10 mouse cellular contexts compared by ENCODE assay signal in genomic region chr11:95875804-95876203, GRCm38 (mm10). TPM values are rescaled to one million over a fixed set of nuclear protein-coding genes. Genes with fewer than 3 reads are reported as not detected.
DNase-seq lines count a peak whose midpoint lies in the region; ATAC-seq and TF ChIP-seq lines count a peak whose summit lies in the region.
"Had no signal": no experiment of that assay in that cellular context is flagged by ENCODE, and none has a peak within 500 bp of the region (broad histone marks: within the 10 kb centered on the region; RNA-seq: fewer than 3 reads in every experiment).

No protein-coding gene starts in this region.

- peaks cover 0 to 2% of the 10 kb centered on the region in 2 experiments; a peak in 1 of 4 replicates for H3K4me1 ChIP-seq in ES-E14 (ENCODE audit: control insufficient read depth in 2 of 2, insufficient read depth in 2 of 2, low read length in 2 of 2, poor library complexity in 1 of 2)
- H3K4me1 ChIP-seq: liver, embryonic 15.5 days had no signal

- DNase-seq in kidney, postnatal 4 days = peak; percentile 12 to 41
- no peak for DNase-seq in kidney, adult 18-20 months
- DNase-seq in ES-E14 (ENCODE audit: low read depth, low spot score) = peak; percentile 56
- no peak for DNase-seq in ovary, adult 18-20 months (ENCODE audit: low spot score)
- DNase-seq in heart, adult 11 months = no peak
- no peak for DNase-seq in spleen, adult 12 weeks (ENCODE audit: low spot score)
- DNase-seq: gastrocnemius, postnatal 25 days had no signal

- peak overlapping the region; percentile 32 to 35 for H3K4me3 ChIP-seq in ES-E14 (ENCODE audit: insufficient read depth in 1 of 2, low read depth in 1 of 2, low read length in 2 of 2, poor library complexity in 1 of 2, severe bottlenecking in 1 of 2)
- H3K4me3 ChIP-seq: liver, embryonic 15.5 days had no signal

- H3K27ac ChIP-seq in ES-E14 (ENCODE audit: insufficient read depth, low read depth, low read length, poor library complexity, severe bottlenecking) = no peak overlapping the region
- H3K27ac ChIP-seq: liver, embryonic 15.5 days had no signal

- in situ Hi-C loops in ES-E14 (cut with MboI; ENCODE audit: low sequenced_read_pairs in 2 of 2, unreplicated experiment in 2 of 2) = no loop called here

- ATAC-seq in erythroblast, adult 5-6 weeks (replicated peaks; ENCODE audit: low FRiP score, poor library complexity, severe bottlenecking) = peak; percentile 9; the same call in 1 of the 2 replicates
- ATAC-seq in monocyte, adult 5-6 weeks (replicated peaks; ENCODE audit: insufficient number of reproducible peaks, low FRiP score, low TSS enrichment, poor library complexity, severe bottlenecking) = peak; percentile 48; the same call in 1 of the 2 replicates

- no peaks in the 10 kb centered on the region for H3K36me3 ChIP-seq in ES-E14 (ENCODE audit: control insufficient read depth, insufficient read depth, low read length, poor library complexity, severe bottlenecking)
- H3K36me3 ChIP-seq: liver, embryonic 15.5 days had no signal

- no peaks in the 10 kb centered on the region for H3K9me3 ChIP-seq in ES-E14 (ENCODE audit: control insufficient read depth, insufficient read depth, low read depth, low read length)
- H3K9me3 ChIP-seq: liver, embryonic 15.5 days had no signal

- H3K9ac ChIP-seq in ES-E14 (ENCODE audit: insufficient read depth, low read depth, low read length, poor library complexity, severe bottlenecking) = peak overlapping the region; percentile 42
- H3K9ac ChIP-seq: liver, embryonic 15.5 days had no signal

TF ChIP-seq in ES-E14, 5 proteins besides CTCF, POLR2A, EP300 and RAD21:
- peak; percentile 74; the same call in 1 of the 2 replicates for TF ChIP-seq CHD2 (IDR thresholded peaks at IDR 0.05; ENCODE audit: low read depth, low read length)
- TF ChIP-seq HCFC1 (IDR thresholded peaks at IDR 0.05; ENCODE audit: borderline replicate concordance, insufficient read depth, low read length) = peak; percentile 88
- TF ChIP-seq ZNF384 (IDR thresholded peaks at IDR 0.05; ENCODE audit: low read depth, low read length) = no peak

RNA-seq across cellular contexts. Expression of gene Abi3, which starts 33.5 kb away (rescaled TPM):
- 1.3 and 1.8 TPM in 2 replicates for total RNA-seq in ES-E14 (2012; rRNA removed)
- 4.8 and 6.7 TPM in 2 replicates for total RNA-seq in erythroblast, adult 5-6 weeks (2015; ENCODE audit: low replicate concordance)
- total RNA-seq in erythroblast, adult 5-6 weeks (2017; ENCODE audit: low replicate concordance) = 3.5 and 5.5 TPM in 2 replicates
- 160 to 201 TPM (median 188 TPM) in 3 replicates for total RNA-seq in monocyte, adult 5-6 weeks (2017)

RNA-seq across cellular contexts. Expression of gene Gngt2, which starts 38.8 kb away (rescaled TPM):
- 9.0 and 9.2 TPM in 2 replicates for total RNA-seq in ES-E14 (2012; rRNA removed)
- total RNA-seq in erythroblast, adult 5-6 weeks (2015; ENCODE audit: low replicate concordance) = 9.8 and 15.0 TPM in 2 replicates
- 9.4 and 13.0 TPM in 2 replicates for total RNA-seq in erythroblast, adult 5-6 weeks (2017; ENCODE audit: low replicate concordance)
- 863 to 2,060 TPM (median 1,763 TPM) in 3 replicates for total RNA-seq in monocyte, adult 5-6 weeks (2017)

RNA-seq across cellular contexts. Expression of gene B4galnt2, which starts 38.9 kb away (rescaled TPM):
- total RNA-seq in ES-E14 (2012; rRNA removed) = 1.5 and 2.3 TPM in 2 replicates
- total RNA-seq in erythroblast, adult 5-6 weeks (2015; ENCODE audit: low replicate concordance) = not detected in 2 replicates
- not detected in 2 replicates for total RNA-seq in erythroblast, adult 5-6 weeks (2017; ENCODE audit: low replicate concordance)
- 0.78 to 1.3 TPM in 2 of 3 replicates, not detected in the other for total RNA-seq in monocyte, adult 5-6 weeks (2017)
- total RNA-seq: gastrocnemius, postnatal 25 days had no signal

RNA-seq across cellular contexts. Expression of gene Phospho1, which starts 51.5 kb away (rescaled TPM):
- 1.8 and 2.6 TPM in 2 replicates for total RNA-seq in ES-E14 (2012; rRNA removed)
- 71.9 and 86.1 TPM in 2 replicates for total RNA-seq in erythroblast, adult 5-6 weeks (2015; ENCODE audit: low replicate concordance)
- 54.2 and 57.9 TPM in 2 replicates for total RNA-seq in erythroblast, adult 5-6 weeks (2017; ENCODE audit: low replicate concordance)
- 2.8 to 3.6 TPM in 2 of 3 replicates, not detected in the other for total RNA-seq in monocyte, adult 5-6 weeks (2017)

Comparison
In these comparisons a context has a peak if more than half of its experiments do, and no peak if none do; other contexts are left out.
1. DNase-seq: peak in kidney, postnatal 4 days (2 of 2) and ES-E14 (single experiment); none in kidney, adult 18-20 months (single experiment), ovary, adult 18-20 months (single experiment), heart, adult 11 months (single experiment) and spleen, adult 12 weeks (single experiment).
2. RNA of gene Abi3, which starts 33.5 kb away (total RNA-seq): 160 to 201 TPM in monocyte, adult 5-6 weeks; 3.5 to 6.7 TPM in erythroblast, adult 5-6 weeks and 1.3 to 1.8 TPM in ES-E14; every median in the first group is over 10 times any median in the second.
3. RNA of gene Gngt2, which starts 38.8 kb away (total RNA-seq): 863 to 2,060 TPM in monocyte, adult 5-6 weeks; 9.4 to 15.0 TPM in erythroblast, adult 5-6 weeks and 9.0 to 9.2 TPM in ES-E14; every median in the first group is over 10 times any median in the second.